Mouse (Mus musculus): ENCODE measurements around the gene Catip. TPM values are rescaled to one million over a fixed set of nuclear protein-coding genes. Genes with fewer than 3 reads are reported as not detected.
"Not testable (repeated sequence)": the region's sequence is repeated elsewhere in the genome, so short reads cannot be mapped to it uniquely, and the experiment has no call there.

Gene Catip
- polyA plus RNA-seq, 1 experiment from 2014 or later: 0.66 TPM

DNA sequence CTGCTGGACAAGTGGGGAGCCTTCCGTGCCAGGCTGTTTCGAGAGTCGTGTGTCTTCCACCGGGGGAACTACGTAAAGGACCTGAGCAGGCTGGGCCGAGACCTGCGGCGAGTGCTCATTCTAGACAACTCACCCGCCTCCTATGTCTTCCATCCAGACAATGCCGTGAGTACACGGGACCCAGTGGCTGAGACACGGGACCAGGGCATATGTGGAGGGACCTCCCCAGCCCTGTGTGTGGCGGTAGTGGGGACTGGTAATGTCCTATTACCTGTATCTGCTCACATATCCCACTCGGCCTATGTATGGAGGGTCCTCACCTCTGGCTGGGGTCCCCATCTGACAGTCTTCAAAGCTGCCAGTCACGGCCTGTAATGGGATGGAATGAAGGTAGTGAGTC lies 33.0 kb downstream of the Catip start:
- no peak for ATAC-seq (ENCODE audit: low FRiP score, low read depth)
- 90% methylated on average over 15 of the region's 15 CpGs for WGBS
- H3K4me2 ChIP-seq (replicated peaks): no peak overlapping the region
- H3K27ac ChIP-seq (replicated peaks): no peak overlapping the region
- H3K9ac ChIP-seq (replicated peaks): no peak overlapping the region
- no peaks in the 10 kb centered on the region for H3K9me3 ChIP-seq
- H3K4me3 ChIP-seq: no peak overlapping the region
- H3K27me3 ChIP-seq: peaks cover 10% of the 10 kb centered on the region
- peaks cover 19% of the 10 kb centered on the region for H3K36me3 ChIP-seq
- peaks cover 30% of the 10 kb centered on the region for H3K4me1 ChIP-seq

DNA sequence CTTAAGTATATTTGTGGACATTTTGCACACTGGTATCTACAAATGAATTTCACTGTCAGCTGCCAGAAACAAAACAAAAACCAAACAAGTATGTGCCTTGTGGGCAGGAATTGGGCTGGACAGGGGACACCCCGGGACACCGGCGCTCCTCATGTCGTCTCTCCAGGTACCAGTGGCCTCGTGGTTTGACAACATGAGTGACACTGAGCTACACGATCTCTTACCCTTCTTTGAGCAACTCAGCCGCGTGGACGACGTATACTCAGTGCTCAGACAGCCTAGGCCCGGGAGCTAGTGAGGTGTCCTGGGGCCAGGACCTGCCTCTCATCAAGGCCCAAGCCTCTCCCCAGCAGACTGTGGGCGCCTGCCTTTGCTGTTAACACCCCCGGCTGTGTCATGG lies 33.4 kb downstream of the Catip start:
- ATAC-seq (ENCODE audit: low FRiP score, low read depth): no peak
- H3K4me2 ChIP-seq (replicated peaks): no peak overlapping the region
- 86% methylated on average over 11 of the region's 13 CpGs for WGBS
- H3K4me3 ChIP-seq: no peak overlapping the region
- no peak overlapping the region for H3K27ac ChIP-seq (replicated peaks)
- no peak overlapping the region for H3K9ac ChIP-seq (replicated peaks)
- H3K36me3 ChIP-seq: peaks cover 19% of the 10 kb centered on the region
- peaks cover 6% of the 10 kb centered on the region for H3K27me3 ChIP-seq
- H3K9me3 ChIP-seq: no peaks in the 10 kb centered on the region
- peaks cover 26% of the 10 kb centered on the region for H3K4me1 ChIP-seq

DNA sequence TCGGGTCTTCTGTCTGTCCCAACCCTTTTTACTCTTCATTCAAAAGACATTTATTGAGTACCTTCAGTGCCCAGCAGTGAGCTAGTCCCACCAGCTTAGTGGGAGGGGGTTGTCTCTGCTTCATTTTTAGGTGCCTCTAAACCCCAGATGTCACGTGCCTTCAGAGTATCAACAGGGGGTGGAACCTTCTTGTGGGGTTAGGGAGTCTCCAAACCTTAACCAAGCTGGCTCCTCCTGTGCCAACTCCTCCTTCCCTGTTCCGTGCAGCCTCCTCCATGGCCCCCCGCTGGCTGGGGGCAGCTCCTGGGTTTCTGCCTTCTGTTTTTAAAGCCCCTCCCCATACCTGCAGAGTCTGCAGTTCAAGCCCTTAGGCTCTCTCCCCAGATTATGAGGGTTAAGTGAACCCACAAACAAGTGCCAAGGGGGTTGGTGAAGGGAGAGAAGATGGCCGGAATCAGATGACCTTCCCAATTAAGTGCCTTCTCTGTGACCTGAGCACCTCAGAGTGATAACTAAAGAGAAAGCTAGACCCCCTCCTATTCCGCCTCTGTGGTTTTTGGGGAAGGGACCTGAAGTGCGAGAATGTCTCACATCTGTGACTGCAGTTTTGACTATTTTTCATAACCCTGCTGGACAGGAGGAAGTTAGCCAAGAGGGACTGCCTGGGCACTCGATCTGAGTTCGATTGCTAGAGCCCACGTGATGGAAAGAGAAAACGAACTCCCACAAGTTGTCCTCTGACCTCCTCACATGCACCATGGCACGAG lies 34.7 kb downstream of the Catip start:
- Histone ChIP-seq H3K36me3 (peaks cover 19% of the 10 kb centered on the region), H3K4me2 (replicated peaks) (peak overlapping the region; percentile 86), H3K27ac (replicated peaks) (peak overlapping the region; percentile 73), H3K4me3 (peak overlapping the region; percentile 44), H3K4me1 (peaks cover 22% of the 10 kb centered on the region)
- not testable (repeated sequence) for H3K27me3 ChIP-seq; H3K9me3 ChIP-seq; H3K9ac ChIP-seq (replicated peaks); ATAC-seq (ENCODE audit: low FRiP score, low read depth)
- 10% methylated on average over 12 of the region's 12 CpGs for WGBS

DNA sequence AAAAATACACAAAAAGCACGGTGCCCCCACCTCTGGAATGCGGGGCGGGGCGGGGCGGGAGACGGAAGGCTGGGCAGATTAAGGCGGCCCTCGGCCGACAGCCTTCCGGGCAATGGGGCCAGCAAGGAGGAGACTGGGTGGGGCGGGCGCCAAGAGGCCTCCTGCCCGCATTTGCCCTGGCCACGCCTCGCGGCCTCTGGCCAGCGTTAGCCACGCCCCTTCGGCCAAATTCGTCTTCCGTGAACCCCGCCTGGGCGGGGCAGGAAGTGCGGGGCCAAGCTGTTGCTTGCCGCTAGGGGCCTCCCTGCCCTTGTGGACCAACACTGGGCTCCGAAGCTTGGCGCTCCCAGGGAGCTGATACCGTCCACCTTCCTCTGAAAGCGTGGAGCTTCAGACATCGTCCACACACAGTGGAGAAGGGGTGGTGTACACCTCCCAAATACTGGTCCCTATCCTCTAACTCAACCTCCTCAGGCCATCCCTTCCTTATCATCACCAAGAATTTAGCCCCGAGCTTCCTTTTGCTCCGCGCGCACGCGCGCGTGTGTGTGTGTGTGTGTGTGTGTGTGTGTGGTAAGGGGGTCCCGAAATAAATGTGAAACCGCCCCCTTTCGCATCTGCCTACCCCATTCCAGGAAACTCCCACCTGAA lies 35.5 kb downstream of the Catip start:
- H3K4me1 ChIP-seq: peaks cover 18% of the 10 kb centered on the region
- H3K36me3 ChIP-seq: peaks cover 19% of the 10 kb centered on the region
- H3K4me2 ChIP-seq (replicated peaks): peak overlapping the region; percentile 86
- peak overlapping the region; percentile 73 for H3K27ac ChIP-seq (replicated peaks)
- WGBS: under 1% methylated on average over 41 of the region's 41 CpGs
- peak overlapping the region; percentile 44 for H3K4me3 ChIP-seq
- ATAC-seq (ENCODE audit: low FRiP score, low read depth): peak; percentile 89
- H3K27me3 ChIP-seq: no peaks in the 10 kb centered on the region
- peak overlapping the region; percentile 72 for H3K9ac ChIP-seq (replicated peaks)
- H3K9me3 ChIP-seq: no peaks in the 10 kb centered on the region

DNA sequence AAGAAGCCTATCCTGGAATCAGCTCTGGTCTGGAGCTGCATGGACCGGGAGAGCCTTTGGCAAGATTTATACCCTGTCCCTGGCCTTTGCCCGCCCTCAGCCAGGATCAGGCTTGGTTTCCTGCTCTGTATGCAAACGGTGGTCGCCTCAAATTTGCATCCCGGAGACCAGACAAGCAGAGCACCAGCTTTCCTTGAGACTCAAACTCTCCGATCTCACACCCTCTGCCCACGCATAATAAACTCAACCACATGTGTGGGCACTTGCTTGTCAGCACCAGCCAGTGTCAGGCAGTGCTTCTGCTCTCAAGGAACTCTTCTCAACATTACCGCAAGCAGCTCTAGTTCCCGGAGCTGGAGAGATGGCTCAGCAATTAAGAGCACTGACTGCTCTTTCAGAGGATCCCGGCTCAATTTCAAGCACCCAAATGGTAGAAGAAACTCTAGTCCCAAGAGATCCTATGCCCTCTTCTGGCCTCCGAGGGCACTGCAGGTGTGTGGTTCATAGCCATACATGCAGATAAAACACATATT lies 36.1 kb downstream of the Catip start:
- Histone ChIP-seq H3K27ac (replicated peaks) (peak overlapping the region; percentile 73), H3K36me3 (peaks cover 19% of the 10 kb centered on the region), H3K9ac (replicated peaks) (peak overlapping the region; percentile 72), H3K27me3 (no peaks in the 10 kb centered on the region), H3K9me3 (no peaks in the 10 kb centered on the region), H3K4me2 (replicated peaks) (peak overlapping the region; percentile 86), H3K4me3 (peak overlapping the region; percentile 44), H3K4me1 (peaks cover 12% of the 10 kb centered on the region)
- 5% methylated on average over 11 of the region's 11 CpGs for WGBS
- peak; percentile 42 for ATAC-seq (ENCODE audit: low FRiP score, low read depth)

DNA sequence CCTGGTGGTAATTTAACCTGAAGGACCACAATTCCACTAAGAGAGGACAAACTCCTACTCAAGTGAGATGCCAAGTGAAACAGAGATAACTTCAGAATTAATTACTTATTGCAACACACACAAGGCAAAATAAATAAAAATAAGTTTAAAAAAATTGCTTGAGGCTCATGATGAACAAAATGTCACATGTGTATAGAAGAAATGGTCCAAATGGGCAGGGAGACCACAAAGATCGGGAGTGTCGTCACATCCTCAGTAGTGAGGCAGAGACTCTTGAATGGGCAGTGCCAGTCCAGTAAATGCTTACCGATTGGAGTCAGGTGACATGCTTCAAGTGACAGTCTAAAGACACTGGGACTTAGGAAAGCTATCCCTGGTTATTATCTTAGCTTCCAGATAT lies 38.6 kb downstream of the Catip start:
- no peak overlapping the region for H3K4me2 ChIP-seq (replicated peaks)
- no peaks in the 10 kb centered on the region for H3K36me3 ChIP-seq
- H3K9me3 ChIP-seq: no peaks in the 10 kb centered on the region
- WGBS: 80% methylated on average over 3 of the region's 3 CpGs
- H3K4me3 ChIP-seq: no peak overlapping the region
- no peak for ATAC-seq (ENCODE audit: low FRiP score, low read depth)
- no peak overlapping the region for H3K9ac ChIP-seq (replicated peaks)
- H3K27ac ChIP-seq (replicated peaks): no peak overlapping the region
- H3K4me1 ChIP-seq: peaks cover 7% of the 10 kb centered on the region; the same call in 1 of the 2 replicates
- no peaks in the 10 kb centered on the region for H3K27me3 ChIP-seq

DNA sequence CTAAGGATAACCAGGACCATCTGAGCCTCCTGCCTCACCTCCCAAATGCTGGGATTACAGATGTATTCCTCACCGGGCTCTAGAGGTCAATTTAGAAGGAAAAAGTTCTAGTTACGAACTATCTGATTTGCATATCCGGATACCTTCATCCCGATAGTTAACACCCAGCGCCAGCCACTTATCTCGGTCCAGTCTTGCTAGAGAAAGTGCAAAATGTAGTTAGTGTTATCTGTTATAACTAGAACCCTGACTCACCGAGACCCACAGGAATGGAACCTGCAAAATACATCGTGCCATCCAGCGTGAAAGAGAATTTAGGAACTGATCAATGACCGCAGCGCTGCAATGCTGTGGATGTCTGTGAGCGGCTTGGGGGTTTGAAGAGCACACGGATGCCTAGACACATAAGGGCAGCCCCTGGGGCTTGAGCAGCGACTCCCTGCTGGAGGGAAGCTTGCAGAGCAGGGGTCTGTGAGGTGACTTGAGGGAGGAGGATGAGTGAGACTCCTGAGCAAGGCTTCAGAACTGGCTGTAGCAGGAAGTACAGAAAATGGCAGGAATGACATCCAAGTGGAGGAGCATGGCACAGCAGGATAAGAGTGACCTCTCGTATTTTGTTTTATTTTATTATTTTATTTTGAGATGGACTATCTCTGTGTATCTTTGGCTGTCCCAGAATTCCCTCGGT lies 39.3 kb downstream of the Catip start:
- ATAC-seq (ENCODE audit: low FRiP score, low read depth): no peak
- WGBS: 53% methylated on average over 16 of the region's 16 CpGs

DNA sequence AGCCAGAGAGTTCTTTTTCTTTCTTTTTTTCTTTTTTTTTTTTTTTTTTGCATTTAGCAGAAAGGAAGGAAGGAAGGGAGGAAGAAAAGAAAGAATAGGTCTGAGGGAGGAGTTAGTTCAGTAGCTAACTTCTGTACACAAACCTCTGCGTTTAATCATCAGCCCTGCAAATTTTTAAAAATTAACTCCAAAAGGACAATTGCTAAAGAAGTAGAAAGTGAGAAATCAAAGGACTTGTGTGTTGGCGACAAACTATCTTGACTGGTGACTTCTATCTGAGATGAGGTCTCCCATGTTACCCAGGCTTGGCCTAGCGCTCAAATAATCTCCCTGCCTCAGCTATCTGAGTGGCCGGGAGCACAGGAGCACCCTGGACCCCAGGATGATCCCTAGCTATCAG lies 42.3 kb downstream of the Catip start:
- no peak overlapping the region for H3K9ac ChIP-seq (replicated peaks)
- WGBS: 91% methylated on average over 4 of the region's 4 CpGs
- no peak overlapping the region for H3K4me2 ChIP-seq (replicated peaks)
- no peaks in the 10 kb centered on the region for H3K4me1 ChIP-seq
- H3K36me3 ChIP-seq: no peaks in the 10 kb centered on the region
- no peaks in the 10 kb centered on the region for H3K27me3 ChIP-seq
- H3K27ac ChIP-seq (replicated peaks): no peak overlapping the region
- ATAC-seq (ENCODE audit: low FRiP score, low read depth): no peak
- no peaks in the 10 kb centered on the region for H3K9me3 ChIP-seq
- H3K4me3 ChIP-seq: no peak overlapping the region

More for the DNA sequence above, 39.3 kb downstream of the Catip start:
- Histone ChIP-seq H3K9me3 (no peaks in the 10 kb centered on the region), H3K36me3 (no peaks in the 10 kb centered on the region), H3K4me2 (replicated peaks) (no peak overlapping the region), H3K27me3 (no peaks in the 10 kb centered on the region), H3K9ac (replicated peaks) (no peak overlapping the region), H3K4me1 (peaks cover 7% of the 10 kb centered on the region; the same call in 1 of the 2 replicates), H3K4me3 (no peak overlapping the region), H3K27ac (replicated peaks) (no peak overlapping the region)

DNA sequence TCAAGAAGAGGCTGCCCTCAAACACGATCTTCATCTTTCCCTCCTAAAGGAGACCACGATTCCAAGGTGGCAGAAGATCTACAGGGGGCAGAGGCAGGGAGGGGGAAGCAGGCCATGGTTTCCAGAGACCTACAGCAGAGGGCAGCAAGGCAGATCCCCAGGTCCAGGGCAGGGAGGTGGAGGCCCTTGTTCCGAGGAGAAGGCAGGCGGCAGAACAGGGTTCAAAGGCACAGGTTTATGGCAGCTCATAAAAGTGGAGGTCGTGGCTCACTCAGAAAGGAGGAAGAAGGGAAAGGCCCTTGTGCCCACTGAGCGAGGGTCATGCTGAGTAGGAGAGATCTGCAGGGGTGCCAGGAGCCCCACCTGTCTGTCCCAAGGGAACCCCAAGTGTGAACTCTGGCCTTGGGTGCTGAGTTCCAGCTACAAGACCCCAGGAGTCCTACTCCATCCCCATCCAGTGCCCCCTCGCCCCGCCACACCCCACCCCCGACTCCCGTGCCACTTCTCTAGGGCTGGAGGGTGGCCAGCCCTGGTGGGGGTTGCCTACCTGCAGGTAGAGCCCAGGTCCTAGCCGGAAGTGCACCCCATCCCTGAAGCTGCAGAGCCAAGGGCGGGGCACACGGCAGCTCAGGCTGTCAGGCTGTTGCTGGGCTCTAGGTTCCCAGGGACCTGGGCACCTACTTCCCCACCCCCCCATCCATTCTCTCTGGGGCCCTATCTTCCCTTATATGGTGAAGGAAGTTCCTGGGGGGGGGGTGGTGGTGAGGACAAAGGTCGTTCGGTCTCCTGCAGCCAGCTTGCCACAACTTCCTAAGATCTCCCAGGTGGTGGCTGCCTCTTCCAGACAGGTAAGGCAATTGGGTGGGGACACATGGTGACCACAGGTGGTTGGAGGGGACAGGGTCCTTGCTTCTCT lies 46.9 kb downstream of the Catip start, which contains the start of gene Vil1:
Gene Vil1, plus strand, starts transcription at position 788 of the 916 bp plus-strand sequence.
- 61% methylated on average over 15 of the region's 15 CpGs for WGBS
- Histone ChIP-seq H3K9ac (replicated peaks) (no peak within 1 kb of the TSS), H3K4me2 (replicated peaks) (no peak within 1 kb of the TSS)

DNA sequence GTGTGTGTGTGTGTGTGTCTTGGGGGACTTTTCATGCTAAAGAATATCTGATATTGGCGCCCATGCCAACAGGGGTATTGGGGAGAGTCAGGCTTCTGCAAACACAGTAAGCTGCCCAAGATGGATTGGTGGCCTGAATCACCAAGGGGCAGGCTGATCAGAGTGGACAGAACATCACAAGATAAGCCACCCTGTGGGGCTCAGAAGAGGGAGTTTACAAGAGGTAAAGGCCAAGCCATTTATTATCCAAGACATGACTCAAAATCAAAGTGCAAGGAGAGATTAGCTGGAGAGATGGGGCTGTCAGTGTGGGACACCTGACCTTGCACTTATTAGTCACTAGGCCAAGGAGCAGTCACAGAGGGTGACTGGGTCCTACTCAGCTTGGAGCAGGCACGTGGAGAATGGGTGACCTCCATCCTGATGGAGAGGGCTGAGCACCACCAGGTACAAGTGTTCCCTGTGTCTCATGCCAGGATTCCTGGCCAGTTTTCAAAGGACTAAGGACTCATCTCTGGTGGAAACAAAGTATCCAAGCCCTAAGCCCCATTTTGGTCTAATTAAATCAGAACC lies 49.9 kb downstream of the Catip start:
- Histone ChIP-seq H3K4me1 (no peaks in the 10 kb centered on the region), H3K4me3 (no peak overlapping the region), H3K27ac (replicated peaks) (no peak overlapping the region), H3K9me3 (no peaks in the 10 kb centered on the region), H3K9ac (replicated peaks) (no peak overlapping the region), H3K36me3 (no peaks in the 10 kb centered on the region), H3K4me2 (replicated peaks) (no peak overlapping the region), H3K27me3 (no peaks in the 10 kb centered on the region)
- 58% methylated on average over 2 of the region's 2 CpGs for WGBS
- no peak for ATAC-seq (ENCODE audit: low FRiP score, low read depth)

More for the DNA sequence above, 46.9 kb downstream of the Catip start, which contains the start of gene Vil1:
- Histone ChIP-seq H3K4me1 (no peaks in the 10 kb centered on the region), H3K36me3 (no peaks in the 10 kb centered on the region), H3K9me3 (no peaks in the 10 kb centered on the region), H3K27me3 (no peaks in the 10 kb centered on the region), H3K27ac (replicated peaks) (no peak within 1 kb of the TSS), H3K4me3 (no peak within 1 kb of the TSS)
- no peak for ATAC-seq (ENCODE audit: low FRiP score, low read depth)

DNA sequence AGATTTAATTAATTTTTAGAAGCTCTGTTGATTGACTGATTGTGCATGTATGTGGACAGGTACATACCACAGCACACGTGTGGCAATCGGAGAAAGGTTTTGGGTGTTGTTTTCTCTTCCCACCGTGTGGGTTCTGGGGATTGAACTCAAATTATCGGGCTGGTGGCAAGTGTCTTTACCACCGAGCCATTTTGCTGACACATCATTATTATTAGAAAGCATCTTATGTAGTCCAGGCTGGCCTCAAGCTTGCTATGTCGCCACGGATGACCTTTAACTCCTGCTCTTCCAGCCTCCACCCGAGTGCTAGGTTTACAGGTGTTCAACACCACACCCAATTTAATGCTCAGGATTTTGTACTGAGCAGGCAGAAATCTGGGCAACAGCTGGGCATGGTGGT lies 50.8 kb downstream of the Catip start:
- H3K9ac ChIP-seq (replicated peaks): no peak overlapping the region
- H3K9me3 ChIP-seq: no peaks in the 10 kb centered on the region
- no peaks in the 10 kb centered on the region for H3K36me3 ChIP-seq
- WGBS: 84% methylated on average over 8 of the region's 8 CpGs
- no peaks in the 10 kb centered on the region for H3K4me1 ChIP-seq
- H3K4me3 ChIP-seq: no peak overlapping the region
- ATAC-seq (ENCODE audit: low FRiP score, low read depth): no peak
- no peaks in the 10 kb centered on the region for H3K27me3 ChIP-seq
- no peak overlapping the region for H3K4me2 ChIP-seq (replicated peaks)
- H3K27ac ChIP-seq (replicated peaks): no peak overlapping the region

Measured in midbrain, embryonic 12.5 days (tissue).